Comparison of ENCODE assay signal across 22 mouse cellular contexts in genomic region chr4:42900878-42901277, GRCm38 (mm10). TPM values are rescaled to one million over a fixed set of nuclear protein-coding genes. Genes with fewer than 3 reads are reported as not detected.
DNase-seq lines count a peak whose midpoint lies in the region; ATAC-seq lines count a peak whose summit lies in the region.
"Had no signal": no experiment of that assay in that cellular context is flagged by ENCODE, and none has a peak within 500 bp of the region (broad histone marks: within the 10 kb centered on the region; RNA-seq: fewer than 3 reads in every experiment).

No protein-coding gene starts in this region.

- WGBS in hindbrain, embryonic 16.5 days: 62% methylated on average over 5 of the region's 5 CpGs

- intact Hi-C loops in left cerebral cortex, postnatal 4 days (cut with DNase I): no loop called here

- no peak overlapping the region for H3K4me3 ChIP-seq in hindbrain, embryonic 16.5 days (ENCODE audit: low read length)
- H3K4me3 ChIP-seq: forebrain, embryonic 12.5 days; limb, embryonic 12.5 days; liver, embryonic 12.5 days had no signal

- no peak overlapping the region for H3K4me2 ChIP-seq in hindbrain, embryonic 16.5 days (ENCODE audit: low read length)
- H3K4me2 ChIP-seq: forebrain, embryonic 12.5 days; heart, embryonic 11.5 days; limb, embryonic 12.5 days; liver, embryonic 12.5 days had no signal

- H3K27ac ChIP-seq in hindbrain, embryonic 16.5 days (ENCODE audit: low read depth, low read length): no peak overlapping the region
- H3K27ac ChIP-seq: forebrain, embryonic 12.5 days; limb, embryonic 12.5 days; liver, embryonic 12.5 days had no signal

- ATAC-seq in hindbrain, embryonic 16.5 days: no peak
- ATAC-seq: liver, embryonic 12.5 days had no signal

- DNase-seq in cerebellum, postnatal 25 days: peak; percentile 20 to 28
- no peak for DNase-seq in cerebellum, adult 9-10 months
- DNase-seq in left cerebral cortex, adult 18-20 months (ENCODE audit: low spot score in 2 of 2): peak; percentile 52 to 71
- DNase-seq in left cerebral cortex, postnatal 4 days: no peak
- DNase-seq in frontal cortex, adult 2 months (ENCODE audit: extremely low spot score in 1 of 2, low spot score in 1 of 2): peak; percentile 53 to 72
- DNase-seq in right cerebral cortex, postnatal 14 days: peak; percentile 40
- no peak for DNase-seq in adrenal gland, adult (ENCODE audit: inconsistent age in 2 of 2, low spot score in 1 of 2)
- DNase-seq: adrenal gland, adult 8-10 months; cerebellum, postnatal 10 days; heart, postnatal 10 days; kidney, adult 8-10 months; kidney, postnatal 14 days; lung, adult 2 months; retina, postnatal 1 day; thymus, postnatal 14 days had no signal

- H3K9me3 ChIP-seq in hindbrain, embryonic 16.5 days (ENCODE audit: control insufficient read depth, low read length): no peaks in the 10 kb centered on the region
- H3K9me3 ChIP-seq: forebrain, embryonic 12.5 days; limb, embryonic 12.5 days; liver, embryonic 12.5 days had no signal

- no peaks in the 10 kb centered on the region for H3K27me3 ChIP-seq in hindbrain, embryonic 16.5 days (replicated peaks; ENCODE audit: control insufficient read depth, insufficient read depth, low read length)

- H3K4me1 ChIP-seq in hindbrain, embryonic 16.5 days (ENCODE audit: control insufficient read depth, insufficient read depth, low read depth, low read length): no peaks in the 10 kb centered on the region
- H3K4me1 ChIP-seq: limb, embryonic 12.5 days had no signal

- no peaks in the 10 kb centered on the region for H3K36me3 ChIP-seq in hindbrain, embryonic 16.5 days (ENCODE audit: control insufficient read depth, insufficient read depth, low read length)
- H3K36me3 ChIP-seq: forebrain, embryonic 12.5 days; limb, embryonic 12.5 days; liver, embryonic 12.5 days had no signal

- H3K9ac ChIP-seq in hindbrain, embryonic 16.5 days (ENCODE audit: low read depth, low read length): no peak overlapping the region
- H3K9ac ChIP-seq: forebrain, embryonic 12.5 days; limb, embryonic 12.5 days; liver, embryonic 12.5 days had no signal

RNA-seq across cellular contexts. Expression of gene Phf24, which starts 15.6 kb away (rescaled TPM):
- 100 to 1,000 TPM; 366 to 369 TPM for total RNA-seq in left cerebral cortex, adult 18-20 months (2021)
- total RNA-seq in left cerebral cortex, postnatal 4 days (2021): 100 to 1,000 TPM; 156 to 162 TPM
- polyA plus RNA-seq in frontal cortex, adult 2 months (2012; rRNA removed): 175 and 199 TPM in 2 replicates
- 44.5 and 45.7 TPM in 2 replicates for polyA plus RNA-seq in hindbrain, embryonic 16.5 days (2015; fragmentation: Nextera tagmentation; extraction: Ambion mirVana)

RNA-seq across cellular contexts. Expression of gene Fam205c, which starts 26.8 kb away (rescaled TPM):
- 1 to 10 TPM in 1 of 2 experiments, under 1 TPM in 1; 0.44 to 1.4 TPM for total RNA-seq in left cerebral cortex, adult 18-20 months (2021)
- total RNA-seq in left cerebral cortex, postnatal 4 days (2021): 1 to 10 TPM in 1 of 2 experiments, under 1 TPM in 1; 0.42 to 1.3 TPM
- polyA plus RNA-seq in frontal cortex, adult 2 months (2012; rRNA removed): 0.22 TPM in 1 of 2 replicates, not detected in the other
- polyA plus RNA-seq in hindbrain, embryonic 16.5 days (2015; fragmentation: Nextera tagmentation; extraction: Ambion mirVana): 1.9 and 2.0 TPM in 2 replicates
- total RNA-seq: adrenal gland, adult 8-10 months; gastrocnemius, postnatal 4 days had no signal
- polyA plus RNA-seq: limb, embryonic 12.5 days; lung, adult 2 months had no signal

RNA-seq across cellular contexts. Expression of gene Gm12394, which starts 44.3 kb away (rescaled TPM):
- total RNA-seq in left cerebral cortex, adult 18-20 months (2021): 1 to 10 TPM; 1.9 to 2.2 TPM
- 1 to 10 TPM; 1.4 to 1.7 TPM for total RNA-seq in left cerebral cortex, postnatal 4 days (2021)
- 0.14 TPM in 1 of 2 replicates, not detected in the other for polyA plus RNA-seq in frontal cortex, adult 2 months (2012; rRNA removed)
- 0.65 and 0.66 TPM in 2 replicates for polyA plus RNA-seq in hindbrain, embryonic 16.5 days (2015; fragmentation: Nextera tagmentation; extraction: Ambion mirVana)
- polyA plus RNA-seq: heart, embryonic 11.5 days; lung, adult 2 months had no signal

RNA-seq across cellular contexts. Expression of gene Fam205a1, which starts 47.2 kb away (rescaled TPM):
- total RNA-seq in left cerebral cortex, adult 18-20 months (2021): under 1 TPM; 0.12 to 0.19 TPM
- total RNA-seq in left cerebral cortex, postnatal 4 days (2021): under 1 TPM in 1 of 2 experiments, not detected in 1; 0.16 TPM
- 0.11 and 0.18 TPM in 2 replicates for polyA plus RNA-seq in frontal cortex, adult 2 months (2012; rRNA removed)
- polyA plus RNA-seq in hindbrain, embryonic 16.5 days (2015; fragmentation: Nextera tagmentation; extraction: Ambion mirVana): 0.07 and 0.10 TPM in 2 replicates
- total RNA-seq: adrenal gland, adult 8-10 months; heart, postnatal 10 days had no signal
- polyA plus RNA-seq: forebrain, embryonic 12.5 days; heart, embryonic 11.5 days; hindbrain, embryonic 11.5 days; limb, embryonic 12.5 days; lung, adult 2 months had no signal

RNA-seq across cellular contexts. Expression of gene Dnajb5, which starts 48.7 kb away (rescaled TPM):
- total RNA-seq in left cerebral cortex, adult 18-20 months (2021): 100 to 1,000 TPM; 262 to 268 TPM
- 100 to 1,000 TPM; 152 to 156 TPM for total RNA-seq in left cerebral cortex, postnatal 4 days (2021)
- polyA plus RNA-seq in frontal cortex, adult 2 months (2012; rRNA removed): 126 and 151 TPM in 2 replicates
- polyA plus RNA-seq in hindbrain, embryonic 16.5 days (2015; fragmentation: Nextera tagmentation; extraction: Ambion mirVana): 44.9 and 45.7 TPM in 2 replicates

Comparison
In these comparisons a context has a peak if more than half of its experiments do, and no peak if none do; other contexts are left out.
1. DNase-seq: peak in cerebellum, postnatal 25 days (2 of 2), left cerebral cortex, adult 18-20 months (2 of 2), frontal cortex, adult 2 months (2 of 2) and right cerebral cortex, postnatal 14 days (single experiment); none in cerebellum, adult 9-10 months (single experiment), left cerebral cortex, postnatal 4 days (single experiment) and adrenal gland, adult (0 of 2).